Mouse (Mus musculus) kidney, adult 2 months (tissue): ENCODE data around the gene Pdcd10.

ENCODE experiments used
- CTCF ChIP-seq: fragments of 200-500 bp; conservative IDR thresholded peaks from 2 replicates; pipeline ENCODE4 v1.5.1; 2011; ENCODE audit warnings: low read depth, mild to moderate bottlenecking, control low read depth, low read length, moderate library complexity, mixed read lengths; ENCODE audit not compliant: insufficient read depth, insufficient read length
- POLR2A ChIP-seq: fragments of 200-500 bp; IDR thresholded peaks from one replicate; pipeline ENCODE4 v1.6.1; 2011; ENCODE audit warnings: low read depth, low read length, control low read depth

GRCm38 (mm10) chr3:75534045-75534834, 22.4 kb downstream of the Pdcd10 start:
- TF ChIP-seq POLR2A = no peak
- TF ChIP-seq CTCF = no peak
